Mouse (Mus musculus) heart, adult 8-10 months (tissue): ENCODE measurements around the gene C1qa. TPM values are rescaled to one million over a fixed set of nuclear protein-coding genes. Genes with fewer than 3 reads are reported as not detected.

ENCODE experiments used
- DNase-seq: peaks from one replicate; pipeline ENCODE4 v3.0.0; 2022; ENCODE audit warnings: low spot score
- total RNA-seq, 4 experiments: library from RNA; stranded (reverse); gene quantifications; 2 replicates each; pipeline ENCODE4 v1.2.4; 2022

C1qa gene
- total RNA-seq, 4 experiments from 2014 or later, result 23.6 to 36.8 (median 31.2) TPM

GRCm38 (mm10) chr4:136862411-136862810, 36.2 kb downstream of the C1qa start:
- no peak for DNase-seq

DNA sequence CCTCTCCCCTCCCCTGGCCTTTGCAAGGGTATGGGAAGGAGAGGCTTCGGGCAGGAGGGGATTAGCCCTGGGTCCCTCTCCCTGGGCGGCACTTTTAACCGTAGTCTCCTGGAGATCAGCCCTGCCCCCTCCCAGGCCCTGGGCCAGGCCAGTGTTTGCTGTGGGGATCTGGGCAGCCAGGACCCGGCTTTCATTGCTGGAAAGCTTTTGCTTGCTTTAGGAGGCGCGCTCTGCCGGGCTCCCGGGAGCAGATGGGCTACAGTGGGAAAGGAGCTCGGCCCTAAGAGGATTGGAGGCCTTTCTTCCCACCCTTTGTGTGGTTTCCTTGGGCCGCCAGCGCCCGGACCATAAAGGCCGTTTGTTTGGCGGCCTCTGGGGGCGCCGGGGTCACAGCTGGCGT, 36.8 kb downstream of the C1qa start:
- DNase-seq, result no peak

GRCm38 (mm10) chr4:136860022-136860421, 38.6 kb downstream of the C1qa start:
- no peak for DNase-seq

GRCm38 (mm10) chr4:136855081-136855480, 43.5 kb downstream of the C1qa start:
- no peak for DNase-seq

DNA sequence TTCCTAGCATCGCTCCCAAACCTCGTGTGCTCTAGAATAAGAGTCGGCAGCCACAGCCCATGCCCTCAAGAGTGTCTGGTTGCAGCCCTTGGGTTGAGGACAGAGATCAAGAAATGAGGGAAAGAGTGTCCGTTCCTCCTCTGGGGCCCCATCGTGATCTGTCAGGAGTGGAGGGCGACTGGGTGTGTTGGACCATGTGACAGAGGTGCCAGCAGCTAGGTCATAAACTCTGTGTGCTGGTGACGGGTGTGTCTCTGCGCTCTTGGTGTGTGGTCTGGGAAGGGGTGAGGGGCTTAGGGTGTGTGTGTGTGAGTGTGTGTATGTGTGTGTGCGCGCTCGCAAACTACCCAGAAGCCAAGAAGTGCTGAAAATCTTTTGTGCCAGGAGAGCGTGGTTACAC, 45.6 kb downstream of the C1qa start:
- no peak for DNase-seq

- DNase-seq, result no peak
Measured at GRCm38 (mm10) chr4:136852119-136852518, 46.5 kb downstream of the C1qa start.

GRCm38 (mm10) chr4:136848565-136848964, 50.0 kb downstream of the C1qa start:
- DNase-seq, result no peak

GRCm38 (mm10) chr4:136847166-136847565, 51.4 kb downstream of the C1qa start:
- no peak for DNase-seq

Other genes with a start within 250 kb of the C1qa start
- under 1 TPM; 0.44 to 0.86 (median 0.45) TPM for gene Ephb2, start 62.8 kb downstream of the C1qa start, total RNA-seq
- gene C1qb, start 12.6 kb downstream of the C1qa start, total RNA-seq, result 10 to 100 TPM; 30.2 to 38.5 (median 31.2) TPM
- gene C1qc, start 5.7 kb downstream of the C1qa start, total RNA-seq, result 10 to 100 TPM; 21.6 to 30.2 (median 24.9) TPM
- gene Epha8, start 58.0 kb upstream of the C1qa start, total RNA-seq, result under 1 TPM in 1 of 4 experiments, not detected in 3; 0.13 TPM
- gene Zbtb40, start 150.0 kb upstream of the C1qa start, total RNA-seq, result 1 to 10 TPM; 5.6 to 9.3 (median 7.1) TPM